Mouse (Mus musculus) layer of hippocampus, postnatal 36 days (tissue): ENCODE data around the gene Nudt22. TPM values are rescaled to one million over a fixed set of nuclear protein-coding genes. Genes with fewer than 3 reads are reported as not detected.

Source experiments
- DNase-seq, 2 experiments: peaks; one replicate each; pipeline ENCODE4 v3.0.0; 2022
- total RNA-seq, 2 experiments: library from RNA; stranded (reverse); gene quantifications; 2 replicates each; pipeline ENCODE4 v1.2.3; 2021

Gene Nudt22
- total RNA-seq, 2 experiments from 2014 or later: 13.8 to 14.3 TPM

DNA sequence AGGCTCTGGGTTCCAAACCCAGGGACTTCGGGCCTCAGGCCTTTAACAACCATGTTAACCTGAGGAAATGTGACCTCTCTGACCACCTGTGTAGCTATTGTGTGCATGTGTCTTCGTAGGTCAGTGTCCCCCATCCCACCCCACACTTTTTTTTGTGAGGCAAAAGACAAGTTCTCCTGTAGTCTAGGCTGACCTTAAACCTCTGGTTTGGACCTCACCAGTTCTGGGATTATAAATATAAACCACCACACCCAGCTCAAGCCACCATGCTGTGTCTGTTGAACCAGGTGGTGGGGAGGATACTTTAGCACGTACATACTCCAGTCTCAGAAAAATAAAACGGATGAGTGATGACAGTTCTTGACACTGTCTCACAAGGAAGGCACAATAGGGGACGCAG lies 46.0 kb downstream of the Nudt22 start:
- no peak for DNase-seq

DNA sequence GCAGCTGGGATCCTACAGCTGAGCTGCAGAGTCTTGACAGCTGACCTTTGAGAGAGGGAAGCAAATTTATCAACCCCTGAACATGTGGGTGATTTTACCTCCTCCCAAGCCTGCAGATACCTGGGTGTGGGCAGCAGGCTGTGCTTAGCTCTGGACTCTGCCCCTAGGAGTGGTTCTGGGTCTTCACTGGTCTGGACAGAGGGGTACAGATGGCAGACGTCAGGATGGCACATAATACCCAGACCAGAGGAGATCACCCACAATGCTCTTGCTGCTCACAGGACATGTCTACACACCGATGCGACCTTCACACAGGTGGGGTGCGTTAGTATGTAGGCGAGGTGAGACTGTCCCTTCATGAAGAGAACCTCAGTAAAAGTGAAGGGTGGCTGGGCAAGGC lies 46.4 kb downstream of the Nudt22 start:
- DNase-seq: no peak

DNA sequence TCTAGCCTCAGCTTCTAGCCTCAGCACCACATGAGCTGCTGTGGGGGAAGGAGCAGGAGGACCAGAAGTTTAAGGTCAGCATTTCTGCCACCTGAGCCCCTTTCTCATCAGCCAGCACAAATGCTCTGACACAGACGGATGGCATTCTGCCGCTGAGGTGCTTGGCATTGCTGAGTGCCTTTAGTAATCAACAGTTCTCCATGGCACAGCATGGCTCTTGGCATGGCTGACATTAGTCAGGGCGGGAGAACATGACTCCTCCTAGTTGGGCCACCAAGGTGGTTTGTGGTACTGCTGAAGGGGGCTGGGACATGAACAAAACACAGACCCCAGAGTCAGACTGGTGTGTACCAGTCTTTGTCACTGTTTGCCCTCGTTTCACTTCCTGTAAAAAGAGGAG lies 47.7 kb downstream of the Nudt22 start:
- no peak for DNase-seq

DNA sequence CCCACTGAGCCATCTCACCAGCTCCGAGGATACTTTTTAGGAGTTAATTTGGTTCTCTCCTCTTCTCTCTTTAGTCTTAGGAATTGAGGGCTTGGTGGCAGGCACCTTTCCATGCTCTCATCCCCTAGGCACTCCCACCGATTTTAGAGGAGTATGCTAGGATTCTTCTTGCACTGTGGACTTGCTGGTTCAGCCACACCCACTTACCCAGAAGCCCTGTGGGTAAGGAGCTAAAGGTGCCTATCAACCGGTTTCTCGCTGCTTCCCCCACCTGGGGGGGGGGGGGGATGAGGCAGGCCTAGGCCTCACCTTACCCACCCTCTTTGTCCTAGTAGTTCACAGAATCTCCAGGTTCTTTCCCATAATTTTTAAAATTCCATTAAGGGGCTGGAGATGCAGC lies 48.2 kb downstream of the Nudt22 start:
- no peak for DNase-seq

DNA sequence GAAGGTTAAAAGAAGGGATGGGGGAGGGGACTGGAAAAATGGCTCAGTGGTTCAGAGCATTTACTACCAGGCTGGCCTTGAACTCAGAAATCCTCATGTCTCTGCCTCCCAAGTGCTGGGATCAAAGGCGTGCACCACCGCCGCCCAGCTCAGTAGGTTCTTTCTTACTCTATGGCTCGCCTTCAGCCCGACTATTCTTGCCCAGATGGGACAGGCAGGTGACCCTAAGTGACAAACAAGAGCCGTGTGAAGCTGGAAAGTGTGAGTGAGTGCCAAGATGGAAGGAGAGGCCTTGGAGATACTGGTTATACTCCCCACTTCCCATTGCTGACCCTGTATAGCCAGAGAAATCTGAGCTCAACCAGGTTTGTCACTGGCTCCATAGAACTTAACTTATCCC lies 52.2 kb downstream of the Nudt22 start:
- DNase-seq: no peak

Other genes starting within 250 kb of the Nudt22 start
- 10 to 100 TPM; 34.6 to 36.0 TPM for gene Rps6ka4, start 155.5 kb downstream of the Nudt22 start, total RNA-seq
- 1 to 10 TPM; 10.0 TPM for gene Ccdc88b, start 137.9 kb downstream of the Nudt22 start, total RNA-seq
- 10 to 100 TPM; 46.5 to 48.1 TPM for gene Trmt112, start 86.4 kb downstream of the Nudt22 start, total RNA-seq
- gene Prdx5, start 86.0 kb downstream of the Nudt22 start, total RNA-seq: 100 to 1,000 TPM; 368 to 411 TPM
- 10 to 100 TPM; 57.0 to 59.8 TPM for gene Esrra, start 74.3 kb downstream of the Nudt22 start, total RNA-seq
- 10 to 100 TPM; 12.2 to 13.7 TPM for gene Catsperz, start 70.7 kb downstream of the Nudt22 start, total RNA-seq
- gene Kcnk4, start 61.6 kb downstream of the Nudt22 start, total RNA-seq: 10 to 100 TPM; 19.8 to 21.7 TPM
- 10 to 100 TPM; 36.4 to 40.3 TPM for gene Bad, start 54.3 kb downstream of the Nudt22 start, total RNA-seq
- 100 to 1,000 TPM in 1 of 2 experiments, 10 to 100 TPM in 1; 96.0 to 104 TPM for gene Gpr137, start 53.6 kb downstream of the Nudt22 start, total RNA-seq
- 10 to 100 TPM; 63.1 to 69.8 TPM for gene Ppp1r14b, start 21.1 kb downstream of the Nudt22 start, total RNA-seq
- gene Plcb3, start 19.6 kb downstream of the Nudt22 start, total RNA-seq: 10 to 100 TPM; 13.8 to 14.2 TPM
- 100 to 1,000 TPM in 1 of 2 experiments, 10 to 100 TPM in 1; 86.0 to 101 TPM for gene Fkbp2, start 15.6 kb downstream of the Nudt22 start, total RNA-seq
- gene Vegfb, start 8.5 kb downstream of the Nudt22 start, total RNA-seq: 10 to 100 TPM; 81.5 to 82.6 TPM
- gene Dnajc4, start 3.5 kb downstream of the Nudt22 start, total RNA-seq: 10 to 100 TPM; 21.9 to 22.9 TPM
- 10 to 100 TPM; 13.1 to 17.8 TPM for gene Trpt1, start within 50 bp of the Nudt22 start, total RNA-seq
- gene Fermt3, start 23.4 kb upstream of the Nudt22 start, total RNA-seq: 1 to 10 TPM; 3.9 to 5.0 TPM
- 100 to 1,000 TPM; 216 to 229 TPM for gene Stip1, start 43.9 kb upstream of the Nudt22 start, total RNA-seq
- gene Macrod1, start 60.7 kb upstream of the Nudt22 start, total RNA-seq: 10 to 100 TPM; 20.4 to 22.2 TPM
- gene Flrt1, start 109.6 kb upstream of the Nudt22 start, total RNA-seq: 10 to 100 TPM; 18.4 to 18.6 TPM
- gene Otub1, start 210.2 kb upstream of the Nudt22 start, total RNA-seq: 100 to 1,000 TPM; 282 to 286 TPM
- 1,000 to 10,000 TPM; 1,005 to 1,018 TPM for gene Cox8a, start 221.5 kb upstream of the Nudt22 start, total RNA-seq
- 10 to 100 TPM; 31.6 to 38.6 TPM for gene Naa40, start 245.1 kb upstream of the Nudt22 start, total RNA-seq